Mouse (Mus musculus) heart, postnatal 0 days (tissue): ENCODE data around the gene Serpinc1. TPM values are rescaled to one million over a fixed set of nuclear protein-coding genes. Genes with fewer than 3 reads are reported as not detected.

Source experiments
- ATAC-seq: fragments of 200-750 bp; cut with Nextera tagmentation; 2 replicates; pipeline ENCODE4 v1.8.0; 2017; ENCODE audit warnings: low read depth, moderate number of reproducible peaks, moderate library complexity; ENCODE audit not compliant: insufficient read depth
- DNase-seq: peaks from one replicate; pipeline ENCODE4 v3.0.0-alpha.2; 2016; ENCODE audit warnings: low spot score
- H3K27ac ChIP-seq: fragments of 300-500 bp; sonication (generic); 2 replicates; pipeline ENCODE4 v1.5.1; 2014; ENCODE audit warnings: low read depth, mild to moderate bottlenecking
- H3K27me3 ChIP-seq: fragments of 300-500 bp; sonication (generic); 2 replicates; pipeline ENCODE4 v1.6.1; 2014; ENCODE audit warnings: low read length, mixed read lengths; ENCODE audit not compliant: control insufficient read depth, insufficient read depth
- H3K36me3 ChIP-seq: fragments of 300-500 bp; sonication (generic); replicated peaks from 2 replicates; pipeline ENCODE4 v1.6.1; 2014; ENCODE audit warnings: low read length, mixed read lengths; ENCODE audit not compliant: control insufficient read depth, insufficient read depth
- H3K4me1 ChIP-seq: fragments of 300-500 bp; sonication (generic); 2 replicates; pipeline ENCODE4 v1.6.1; 2014; ENCODE audit warnings: antibody characterized with exemption; ENCODE audit not compliant: control insufficient read depth, insufficient read depth
- H3K4me2 ChIP-seq: fragments of 300-500 bp; sonication (generic); 2 replicates; pipeline ENCODE4 v1.6.1; 2014; ENCODE audit warnings: low read depth, mild to moderate bottlenecking, low read length, moderate library complexity
- H3K4me3 ChIP-seq: fragments of 300-500 bp; sonication (generic); 2 replicates; pipeline ENCODE4 v1.5.1; 2014; ENCODE audit warnings: low read depth, low read length
- H3K9ac ChIP-seq: fragments of 300-500 bp; sonication (generic); replicated peaks from 2 replicates; pipeline ENCODE4 v1.6.1; 2014; ENCODE audit warnings: low read depth, low read length, mixed read lengths
- H3K9me3 ChIP-seq: fragments of 300-500 bp; sonication (generic); replicated peaks from 2 replicates; pipeline ENCODE4 v1.6.1; 2016; ENCODE audit warnings: low read length; ENCODE audit not compliant: control insufficient read depth
- CTCF ChIP-seq: IDR thresholded peaks from 2 replicates; pipeline ENCODE4 v1.5.1; 2016; ENCODE audit warnings: antibody characterized with exemption, control low read depth, low read depth
- EP300 ChIP-seq: IDR thresholded peaks from 2 replicates; pipeline ENCODE4 v1.6.1; 2016; ENCODE audit warnings: antibody characterized with exemption, low read depth
- WGBS: fragments of 180-500 bp; shearing (Covaris S2); extraction: QIAGEN DNeasy Blood & Tissue Kit; methylation state at CpG from one replicate; pipeline ENCODE4 v1.1.7; 2014; 5-methylcytosine and 5-hydroxymethylcytosine counted together
- polyA plus RNA-seq: library from polyadenylated mRNA; unstranded; fragments of >200 nt; fragmentation: Nextera tagmentation; extraction: Ambion mirVana; gene quantifications from 2 replicates; pipeline ENCODE4 v1.2.1, GENCODE M21; 2015
- total RNA-seq: library from RNA; depleted of rRNA; stranded (reverse); fragments of >200 nt; gene quantifications from 2 replicates; pipeline ENCODE4 v1.2.3, GENCODE M21; 2014; ENCODE audit warnings: low replicate concordance; rRNA removed

Serpinc1 gene
- total RNA-seq (0.53 and 1.3 TPM in 2 replicates), polyA plus RNA-seq (1.5 and 1.6 TPM in 2 replicates)

DNA sequence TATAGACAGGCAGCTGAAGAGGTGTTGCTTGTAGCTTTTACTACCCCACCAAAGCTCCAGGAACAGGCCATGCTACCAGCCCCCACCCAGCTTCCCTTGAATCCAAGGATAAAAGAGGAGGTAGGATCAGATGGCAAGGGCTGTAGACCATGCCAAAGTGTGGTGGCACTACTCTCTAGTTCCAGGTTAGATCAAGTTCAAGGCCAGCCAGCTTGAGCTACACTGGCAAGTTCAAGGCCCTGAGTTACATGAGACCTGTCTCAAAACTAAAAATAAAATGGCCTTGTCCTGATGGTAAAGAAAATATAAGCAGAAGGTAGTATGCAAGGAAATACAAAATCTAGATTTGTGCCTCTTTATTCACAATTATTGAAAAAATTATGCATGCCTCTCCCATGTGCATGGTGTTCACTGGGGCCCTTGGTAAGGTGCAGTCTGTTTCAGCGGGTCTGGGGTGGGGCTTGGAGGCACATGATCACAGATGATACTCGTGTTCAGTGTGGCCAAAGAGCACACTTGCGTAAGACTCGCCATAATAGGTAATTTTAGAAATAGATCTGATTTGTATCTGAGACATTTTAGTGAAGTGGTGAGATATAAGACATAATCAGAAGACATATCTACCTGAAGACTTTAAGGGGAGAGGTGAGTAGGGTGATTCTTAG is at the start of gene Serpinc1:
Gene Serpinc1 (plus strand): TSS at position 515 of the 665 bp plus-strand sequence.
- Histone ChIP-seq H3K4me2 (no peak within 1 kb of the TSS), H3K4me3 (no peak within 1 kb of the TSS), H3K9ac (no peak within 1 kb of the TSS), H3K27me3 (no peaks in the 10 kb centered on the region), H3K36me3 (peaks cover 8% of the 10 kb centered on the region), H3K4me1 (no peaks in the 10 kb centered on the region), H3K27ac (no peak within 1 kb of the TSS), H3K9me3 (no peaks in the 10 kb centered on the region)
- 90% methylated on average over 4 of the region's 4 CpGs for WGBS
- TF ChIP-seq EP300 = no peak
- ATAC-seq (no peak), DNase-seq (no peak)

DNA sequence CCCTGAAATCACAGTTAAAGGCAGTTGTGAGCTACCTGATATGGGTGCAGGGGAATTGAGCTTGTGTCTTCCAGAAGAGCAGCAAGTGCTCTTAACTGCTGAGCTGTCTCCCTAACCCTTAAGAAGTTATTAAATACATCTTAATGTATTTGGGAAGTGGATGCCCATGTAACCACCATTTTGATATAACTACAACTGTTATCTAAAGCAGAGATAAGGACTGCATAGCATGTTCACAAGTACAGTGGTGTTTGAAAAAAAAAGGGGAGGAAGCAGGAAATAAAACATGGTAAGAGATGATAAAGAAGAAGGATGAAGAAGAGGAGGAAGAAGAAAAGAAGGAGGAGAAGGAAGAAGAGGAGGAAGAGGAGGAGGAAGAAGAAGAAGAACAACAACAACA is 47.1 kb upstream of the Serpinc1 start:
- ATAC-seq = no peak
- H3K27me3 ChIP-seq = no peaks in the 10 kb centered on the region
- no peaks in the 10 kb centered on the region for H3K4me1 ChIP-seq
- no peak for TF ChIP-seq EP300
- TF ChIP-seq CTCF = no peak
- no peak overlapping the region for H3K4me2 ChIP-seq
- no peak overlapping the region for H3K27ac ChIP-seq
- no peaks in the 10 kb centered on the region for H3K9me3 ChIP-seq
- no peak overlapping the region for H3K4me3 ChIP-seq
- DNase-seq = no peak
- no peak overlapping the region for H3K9ac ChIP-seq
- peaks cover 23% of the 10 kb centered on the region for H3K36me3 ChIP-seq

DNA sequence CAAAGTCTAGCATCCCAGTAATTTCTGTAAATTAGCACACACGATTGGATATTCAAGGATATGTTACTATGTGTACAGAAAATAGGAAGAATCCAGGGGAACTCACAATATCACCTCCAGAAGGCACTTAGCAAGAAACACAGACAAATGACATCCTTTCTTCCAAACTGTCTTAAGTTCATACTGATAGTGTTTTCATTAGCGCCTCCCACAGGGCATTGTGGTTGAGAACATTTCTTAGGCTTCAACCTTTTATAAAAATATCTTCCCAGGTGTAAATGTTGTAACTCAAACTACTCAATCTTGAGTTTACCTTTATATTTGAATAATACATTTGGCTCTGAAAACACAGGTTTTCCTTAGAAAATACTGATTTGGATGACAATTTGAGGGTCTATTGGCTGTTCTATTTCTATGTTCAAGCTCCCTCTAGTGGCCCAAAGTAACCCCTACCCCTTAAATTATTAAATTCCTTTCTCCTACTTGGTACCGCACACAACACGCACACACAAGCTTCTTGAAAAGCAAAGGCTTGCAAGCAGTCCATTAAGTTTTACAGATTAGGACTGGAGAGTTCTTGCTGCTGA is 44.4 kb upstream of the Serpinc1 start:
- 63% methylated on average over 4 of the region's 4 CpGs for WGBS
- H3K36me3 ChIP-seq = peaks cover 36% of the 10 kb centered on the region
- DNase-seq = peak; percentile 40

DNA sequence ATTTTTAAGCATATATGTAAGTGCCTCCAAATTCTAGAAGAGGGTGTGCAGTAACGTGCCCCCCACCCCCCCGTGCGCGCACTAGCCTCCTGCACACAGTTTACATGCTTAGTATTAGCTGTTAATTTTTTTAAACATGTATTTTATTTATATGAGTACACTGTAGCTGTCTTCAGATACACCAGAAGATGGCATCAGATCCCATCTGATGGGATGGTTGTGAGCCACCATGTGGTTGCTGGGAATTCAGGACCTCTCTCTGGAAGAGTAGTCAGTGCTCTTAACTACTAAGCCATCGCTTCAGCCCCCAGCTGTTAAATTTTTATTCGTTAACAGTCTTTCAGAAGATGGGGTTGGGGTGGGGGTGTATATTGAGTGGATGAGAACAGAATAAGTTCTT is 42.8 kb upstream of the Serpinc1 start:
- Histone ChIP-seq H3K36me3 (peaks cover 45% of the 10 kb centered on the region), H3K9ac (no peak overlapping the region), H3K4me1 (no peaks in the 10 kb centered on the region), H3K9me3 (no peaks in the 10 kb centered on the region), H3K27ac (no peak overlapping the region), H3K27me3 (no peaks in the 10 kb centered on the region), H3K4me3 (no peak overlapping the region), H3K4me2 (no peak overlapping the region)
- 92% methylated on average over 6 of the region's 6 CpGs for WGBS
- ATAC-seq (no peak), DNase-seq (no peak)
- TF ChIP-seq CTCF = no peak
- no peak for TF ChIP-seq EP300

More for the DNA sequence above, 44.4 kb upstream of the Serpinc1 start:
- no peak overlapping the region for H3K4me2 ChIP-seq
- H3K9me3 ChIP-seq = no peaks in the 10 kb centered on the region
- no peak overlapping the region for H3K27ac ChIP-seq
- TF ChIP-seq CTCF = peak; percentile 54
- TF ChIP-seq EP300 = no peak
- no peak for ATAC-seq
- H3K4me1 ChIP-seq = no peaks in the 10 kb centered on the region
- no peak overlapping the region for H3K9ac ChIP-seq
- no peaks in the 10 kb centered on the region for H3K27me3 ChIP-seq
- H3K4me3 ChIP-seq = no peak overlapping the region

DNA sequence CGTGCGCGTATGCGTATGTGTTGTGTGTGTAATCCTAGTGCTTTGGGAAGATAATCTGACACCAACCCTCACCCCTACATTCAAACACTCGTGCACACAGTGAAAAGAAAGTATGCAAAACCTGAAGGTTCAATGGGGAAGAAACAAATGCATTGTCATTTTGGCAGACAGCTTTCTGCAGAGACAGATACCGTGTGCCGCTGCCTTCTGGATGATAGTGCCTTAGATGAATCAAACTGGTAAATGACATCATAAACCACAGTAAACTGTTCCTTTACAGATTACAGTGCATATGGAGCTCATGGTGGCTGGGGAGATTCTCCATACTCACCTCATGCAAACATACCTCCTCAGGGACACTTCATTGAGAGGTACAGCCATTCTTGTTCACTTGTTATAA is 15.2 kb upstream of the Serpinc1 start:
- H3K27me3 ChIP-seq = no peaks in the 10 kb centered on the region
- H3K9me3 ChIP-seq = no peaks in the 10 kb centered on the region
- no peak overlapping the region for H3K27ac ChIP-seq
- ATAC-seq (no peak), DNase-seq (no peak)
- no peak overlapping the region for H3K4me3 ChIP-seq
- H3K36me3 ChIP-seq = peaks cover 84% of the 10 kb centered on the region
- no peaks in the 10 kb centered on the region for H3K4me1 ChIP-seq
- no peak overlapping the region for H3K9ac ChIP-seq
- H3K4me2 ChIP-seq = no peak overlapping the region
- WGBS = 93% methylated on average over 7 of the region's 7 CpGs
- TF ChIP-seq CTCF (no peak), EP300 (no peak)

DNA sequence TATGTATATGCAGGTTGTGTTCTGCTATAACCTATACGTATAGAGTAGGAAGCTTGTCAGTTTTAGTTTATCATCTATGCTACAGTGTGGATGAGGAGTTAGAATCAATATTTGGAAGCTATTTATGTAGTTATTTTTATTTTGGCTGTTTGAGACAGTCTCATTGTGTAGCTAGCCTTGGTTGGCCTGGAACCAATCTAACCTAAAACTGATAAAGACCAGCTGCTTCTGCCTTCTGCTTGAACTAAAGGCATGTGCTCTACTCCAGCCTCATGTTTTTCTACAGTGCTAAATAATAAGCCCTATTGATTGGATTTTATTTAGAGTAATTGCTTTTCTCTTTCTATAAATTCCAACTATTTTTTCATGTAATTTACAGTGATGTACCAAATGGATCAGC is 11.1 kb upstream of the Serpinc1 start:
- H3K4me3 ChIP-seq = no peak overlapping the region
- H3K4me2 ChIP-seq = no peak overlapping the region
- H3K9me3 ChIP-seq = no peaks in the 10 kb centered on the region
- H3K36me3 ChIP-seq = peaks cover 79% of the 10 kb centered on the region
- TF ChIP-seq EP300 (no peak), CTCF (no peak)
- H3K27ac ChIP-seq = no peak overlapping the region
- H3K4me1 ChIP-seq = no peaks in the 10 kb centered on the region
- DNase-seq = no peak
- 85% methylated on average over 1 of the region's 1 CpGs for WGBS
- ATAC-seq = no peak
- no peaks in the 10 kb centered on the region for H3K27me3 ChIP-seq
- no peak overlapping the region for H3K9ac ChIP-seq
